Mouse (Mus musculus) monocyte, adult 5-6 weeks (primary cell): Measurements from ENCODE around the gene Hdac9. TPM values are rescaled to one million over a fixed set of nuclear protein-coding genes. Genes with fewer than 3 reads are reported as not detected.
A peak's percentile ranks its signal among the peaks of the same experiment; 100 is the strongest.

Experiments
- ATAC-seq: fragments of 153-309, 156-312 bp; replicated peaks from 2 replicates; pipeline ENCODE4 v1.8.0; 2017; ENCODE audit warnings: mild to moderate bottlenecking; ENCODE audit not compliant: low TSS enrichment, insufficient number of reproducible peaks, severe bottlenecking, poor library complexity, low FRiP score
- total RNA-seq: library from RNA; stranded (forward); fragments of 200-1000, 200-491, 200-594 nt; gene quantifications from 3 replicates; pipeline ENCODE4 v1.2.3, GENCODE M21; 2017

The Hdac9 gene
- total RNA-seq, 1 experiment from 2014 or later: 8.8 TPM

DNA sequence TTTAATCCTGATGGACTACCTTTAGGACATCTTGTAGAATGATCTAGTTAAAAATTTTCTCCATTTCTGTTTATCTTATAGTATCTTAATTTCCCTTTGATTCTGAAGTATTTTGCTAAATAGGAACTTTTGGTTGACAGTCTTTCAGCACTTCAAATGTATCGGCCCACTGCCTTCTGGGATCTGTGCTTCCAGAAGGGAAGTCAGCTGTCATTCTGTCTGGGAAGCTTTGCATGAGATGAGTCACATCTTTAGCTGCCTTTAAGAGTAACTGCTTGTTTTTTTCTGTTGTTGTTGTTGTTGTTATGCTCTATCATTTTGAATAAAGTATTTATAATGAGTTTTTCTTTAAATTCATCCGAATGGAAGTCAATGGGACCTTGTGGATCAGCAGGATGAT is 169.6 kb downstream of the Hdac9 start:
- no peak for ATAC-seq

DNA sequence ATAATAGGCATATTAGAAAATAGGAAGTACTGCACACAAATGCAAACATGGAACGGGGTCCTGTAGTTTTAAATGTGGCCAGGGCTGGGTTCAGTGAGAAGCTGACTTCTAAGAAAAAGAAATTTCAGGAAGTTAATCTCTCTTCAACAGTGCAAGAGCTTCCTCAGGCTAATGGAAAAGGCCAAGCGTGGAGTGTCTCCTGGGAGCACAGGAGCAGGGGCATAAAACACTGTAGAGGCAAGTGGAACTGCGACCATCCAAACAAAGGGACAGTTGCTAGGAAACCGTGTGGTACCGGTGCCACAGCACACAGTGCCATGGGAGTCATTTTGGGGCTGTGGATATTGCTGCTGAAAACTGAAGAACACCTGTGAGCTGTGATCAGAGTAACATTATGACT is 191.7 kb downstream of the Hdac9 start:
- ATAC-seq: peak; percentile 48; the same call in 1 of the 2 replicates

DNA sequence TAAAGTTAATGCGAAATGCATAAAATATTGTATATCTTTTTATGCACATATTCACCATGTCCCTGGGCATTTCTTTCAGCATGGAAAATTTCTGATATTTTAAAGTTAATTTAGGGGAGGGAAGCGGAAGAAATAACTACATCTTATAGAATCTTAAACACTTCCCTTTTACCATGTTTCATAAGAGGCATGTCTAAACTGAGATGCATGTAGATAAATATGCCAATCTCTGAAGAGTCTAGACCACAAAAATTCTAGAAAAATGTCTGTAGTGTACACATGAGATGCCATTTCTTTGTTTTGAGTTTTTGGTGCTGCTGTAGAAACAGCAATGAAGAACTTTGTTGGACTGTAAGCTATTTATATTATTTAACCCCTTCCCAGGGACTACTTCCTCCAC is 192.6 kb downstream of the Hdac9 start:
- ATAC-seq: no peak

DNA sequence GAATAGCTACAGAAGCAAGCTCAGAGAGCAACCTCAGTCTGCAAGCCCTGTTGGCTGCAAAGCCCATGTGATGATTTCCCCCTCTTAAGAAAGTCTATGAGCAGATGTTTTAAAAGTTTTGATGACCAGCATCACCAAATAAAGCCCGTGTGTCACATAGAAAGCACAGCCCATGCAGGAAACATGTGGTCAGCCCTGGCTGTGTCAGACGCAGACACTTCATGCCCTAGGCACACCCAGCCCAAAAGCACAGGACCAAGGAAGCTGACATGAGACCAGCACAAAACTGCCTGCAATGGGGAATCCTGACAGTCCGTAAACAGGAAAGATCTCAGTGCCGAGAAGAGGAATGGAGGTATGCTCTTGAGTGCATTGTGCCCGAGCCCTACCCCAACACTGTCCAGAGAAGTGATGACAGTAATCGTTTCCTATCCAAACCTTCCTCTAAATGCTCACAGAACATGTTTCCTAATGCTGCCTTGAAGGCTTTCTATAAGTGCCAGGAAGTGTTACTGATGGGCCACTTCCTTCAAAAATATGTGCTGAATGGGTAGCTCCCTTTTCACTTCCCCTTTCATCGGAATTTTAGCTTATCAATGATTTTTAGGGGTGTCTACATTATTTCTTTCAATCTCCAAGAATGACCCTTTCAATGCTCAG is 193.9 kb downstream of the Hdac9 start:
- ATAC-seq: peak; percentile 91

DNA sequence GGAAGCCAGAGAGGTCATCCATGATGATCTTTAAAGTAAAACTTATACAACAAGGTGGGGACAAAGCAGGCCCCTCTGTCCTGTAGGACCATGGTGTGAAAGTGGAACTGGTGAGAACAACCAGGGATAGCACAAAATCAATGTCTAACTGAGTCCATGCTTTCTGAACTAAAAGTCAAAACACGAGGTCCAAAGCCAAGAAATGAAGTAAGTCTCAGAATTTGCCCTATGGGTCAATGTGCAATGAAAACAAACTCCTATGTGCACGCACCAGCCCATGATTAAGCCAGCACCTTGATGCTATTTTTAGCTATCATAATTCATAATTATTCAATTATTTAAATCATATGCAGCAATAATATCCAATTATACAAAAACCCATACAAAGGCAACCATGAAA is 196.0 kb downstream of the Hdac9 start:
- no peak for ATAC-seq

DNA sequence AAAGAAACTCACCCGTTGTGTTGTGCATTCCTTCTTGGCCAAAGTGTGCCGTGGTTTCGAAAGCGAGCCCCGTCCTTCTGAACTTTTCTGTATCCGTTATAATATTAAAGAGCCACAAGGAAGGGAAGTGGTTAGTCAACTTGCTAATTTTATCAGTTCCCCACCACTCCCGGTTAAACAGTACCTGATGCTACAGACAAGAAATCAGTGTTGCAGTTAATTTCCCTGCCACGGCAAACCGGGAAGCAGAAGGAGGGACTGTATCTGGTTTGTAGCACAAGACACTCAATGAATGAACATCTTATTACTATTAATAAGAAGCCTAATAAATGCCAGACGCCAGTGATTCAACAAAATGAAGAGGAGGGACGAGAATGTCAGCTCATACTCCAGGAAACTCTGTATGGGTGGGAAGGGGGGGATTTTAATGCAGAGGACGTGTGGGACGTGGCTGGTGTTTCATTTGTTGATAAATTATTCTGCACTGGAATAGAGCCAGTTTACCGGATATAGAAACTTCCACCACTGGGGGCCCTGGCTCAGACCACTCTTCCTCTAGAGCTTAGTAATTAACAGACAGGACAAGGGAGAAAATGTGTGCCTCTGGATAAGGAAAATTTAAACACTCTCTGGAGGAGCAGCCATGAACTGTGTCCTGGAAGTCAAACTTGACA is 202.5 kb downstream of the Hdac9 start:
- peak; percentile 47; the same call in 1 of the 2 replicates for ATAC-seq

DNA sequence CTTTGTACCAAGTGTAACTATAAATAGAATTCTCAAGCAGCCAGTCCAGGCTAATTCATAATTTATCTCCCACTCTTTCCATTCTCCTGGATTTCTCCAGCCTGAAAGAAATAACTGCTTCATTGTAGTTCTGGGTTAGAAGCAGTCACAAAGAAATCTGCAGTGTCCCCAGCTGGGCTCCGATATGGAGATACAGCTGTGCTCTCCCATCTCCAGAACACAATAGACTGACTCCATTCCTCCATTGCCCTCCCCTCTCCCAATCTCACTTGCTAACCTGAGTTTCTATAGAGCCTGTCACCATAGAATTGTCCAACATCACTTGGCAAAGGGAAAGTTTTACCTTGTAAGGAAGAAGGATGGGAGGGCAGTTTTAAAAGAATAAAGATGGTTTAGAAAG is 218.9 kb downstream of the Hdac9 start:
- no peak for ATAC-seq

DNA sequence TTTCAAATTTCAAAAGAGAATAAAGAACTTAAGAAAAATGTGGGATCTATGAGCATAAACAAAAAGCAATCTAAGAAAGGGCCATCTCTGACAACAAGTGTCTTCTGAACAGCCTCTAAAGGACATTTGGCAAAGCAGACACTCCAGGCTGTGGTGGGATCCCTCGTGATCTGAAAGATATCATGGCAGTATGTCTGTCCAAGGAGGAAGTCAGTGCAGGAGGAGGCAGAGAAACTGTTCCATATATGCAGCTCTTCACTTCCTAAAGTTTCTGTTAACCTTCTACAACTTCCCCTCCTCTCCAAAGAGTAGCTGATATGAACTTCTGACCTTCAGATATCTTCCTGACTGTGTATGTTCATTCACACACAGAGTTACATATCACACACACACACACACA is 220.2 kb downstream of the Hdac9 start:
- no peak for ATAC-seq

DNA sequence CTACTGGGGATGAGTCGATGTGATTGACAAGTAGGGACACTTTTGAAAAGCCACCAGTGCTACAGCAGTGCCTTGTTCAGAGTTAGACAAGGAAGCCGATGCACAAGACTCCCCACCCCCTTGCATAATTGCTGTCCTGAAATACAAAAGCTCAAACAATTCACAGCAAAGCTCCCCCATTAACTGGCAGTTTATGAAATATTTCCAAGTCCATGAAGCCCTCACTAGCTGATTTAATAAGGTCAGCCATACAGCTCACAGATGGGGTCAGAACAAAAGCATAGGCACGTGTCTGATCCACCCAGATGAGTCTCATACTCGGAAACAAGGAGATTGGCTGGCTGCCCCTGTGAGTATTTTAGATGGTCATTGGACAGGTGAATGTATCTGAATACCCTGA is 228.0 kb downstream of the Hdac9 start:
- no peak for ATAC-seq

DNA sequence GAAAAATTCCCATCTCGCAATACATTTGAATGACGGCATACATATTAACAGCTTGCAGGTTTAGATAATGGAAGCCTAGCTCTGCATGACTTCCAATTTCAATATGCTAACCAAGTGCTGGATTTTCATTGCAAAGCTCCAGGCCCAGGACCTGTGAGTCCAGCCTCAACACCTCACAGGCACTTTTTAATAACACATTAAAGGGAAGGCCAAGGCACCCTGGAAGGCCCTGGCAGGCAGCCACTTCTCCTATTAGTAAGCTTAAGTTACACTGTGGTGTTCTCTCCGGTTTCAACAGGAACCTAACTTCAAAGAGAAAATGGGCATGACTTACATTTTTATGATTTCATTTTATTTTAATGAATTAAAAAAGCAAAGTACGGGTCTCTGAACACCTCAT is 233.5 kb downstream of the Hdac9 start:
- ATAC-seq: no peak

DNA sequence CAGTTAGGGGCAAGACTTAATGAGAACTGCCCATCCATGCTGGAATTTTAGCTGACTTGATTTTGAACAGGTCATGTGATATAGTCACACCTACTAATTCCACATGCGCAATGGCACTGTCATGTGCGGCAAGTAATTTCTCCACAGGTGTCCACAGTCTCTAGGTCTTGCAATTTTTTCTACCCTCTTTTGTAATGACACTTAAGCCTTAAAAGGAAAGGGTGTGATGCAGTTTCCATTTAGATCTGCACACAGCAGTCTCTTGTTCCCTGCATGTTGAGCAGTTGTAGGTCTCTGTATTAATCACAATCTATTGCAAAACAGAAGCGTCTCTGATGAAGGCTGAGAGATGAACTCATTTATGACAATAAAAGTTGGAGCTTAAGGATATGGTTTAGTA is 234.2 kb downstream of the Hdac9 start:
- ATAC-seq: no peak

DNA sequence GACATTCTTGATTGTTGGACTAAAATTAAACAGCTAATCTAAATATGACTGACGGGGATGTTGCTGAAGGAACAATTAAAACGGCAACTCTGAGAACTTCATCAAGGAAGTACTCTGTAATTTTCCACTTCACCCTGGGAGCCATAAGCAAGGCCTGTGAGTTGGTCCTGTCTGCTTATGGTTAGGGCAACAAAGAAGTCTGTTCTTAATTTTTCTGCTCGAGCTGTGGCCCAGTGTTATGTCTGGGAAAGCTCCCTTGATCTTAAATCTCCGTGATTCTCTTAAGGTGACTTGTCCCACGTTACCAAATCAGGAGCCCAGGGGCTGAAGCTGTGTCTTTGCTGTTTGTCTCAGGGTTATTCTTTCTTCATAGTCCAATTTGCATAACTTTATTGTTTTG is 236.3 kb downstream of the Hdac9 start:
- ATAC-seq: no peak

DNA sequence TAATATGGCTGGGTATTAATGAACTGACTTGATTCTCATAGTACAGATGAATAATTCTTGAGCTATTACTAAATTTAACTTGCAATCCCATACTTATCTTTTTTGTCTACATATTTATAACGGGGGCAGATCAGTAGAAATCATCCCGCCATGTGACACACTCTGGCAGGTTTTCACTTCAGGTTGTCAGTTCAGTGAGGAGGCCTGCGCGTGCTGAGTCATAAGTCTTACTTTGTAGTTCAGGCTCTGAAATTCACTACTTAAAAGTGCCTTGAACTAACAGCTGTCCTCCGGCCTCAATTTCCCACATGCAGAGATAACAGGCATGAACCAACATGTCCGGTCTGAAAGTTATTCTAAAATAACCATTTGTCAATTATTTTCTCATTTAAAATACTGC is 239.8 kb downstream of the Hdac9 start:
- ATAC-seq: no peak

DNA sequence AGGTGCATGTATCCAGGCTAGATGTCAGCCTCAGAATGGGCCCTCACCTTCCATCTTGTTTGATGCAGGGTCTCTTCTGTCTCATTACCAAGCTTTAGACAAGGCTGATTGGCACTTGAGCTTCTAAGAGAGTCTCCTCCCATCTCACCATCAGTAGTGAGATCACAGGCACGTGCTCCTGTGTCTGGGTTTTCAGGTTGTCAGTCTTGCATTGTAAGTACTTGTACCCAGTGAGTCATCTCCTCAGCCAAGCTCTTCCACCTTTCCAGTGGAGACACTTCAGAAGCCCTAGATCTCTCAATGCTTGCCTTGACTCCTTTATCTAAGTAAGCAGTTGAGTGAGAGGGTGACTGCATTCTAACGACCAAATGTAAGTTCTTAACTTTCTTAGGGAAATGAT is 242.7 kb downstream of the Hdac9 start:
- no peak for ATAC-seq

DNA sequence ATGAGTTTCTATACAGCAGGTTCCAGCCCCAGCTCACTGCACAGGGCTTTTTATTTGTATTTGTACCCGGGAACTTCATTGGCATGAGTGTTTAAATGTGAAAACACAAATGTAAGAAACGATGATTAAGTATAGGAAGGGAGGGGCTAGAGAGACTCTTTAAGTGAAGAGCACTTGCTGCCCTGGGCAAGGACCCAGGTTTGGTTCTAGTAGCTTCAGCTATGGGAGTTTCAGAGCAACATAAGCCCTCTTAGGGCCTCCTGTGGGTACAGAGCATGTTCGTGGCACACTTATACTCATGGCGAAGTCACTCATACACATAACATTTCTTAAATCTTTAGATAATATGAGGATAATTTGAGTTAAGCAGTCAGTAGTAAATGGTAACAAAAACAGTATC is 243.4 kb downstream of the Hdac9 start:
- no peak for ATAC-seq

DNA sequence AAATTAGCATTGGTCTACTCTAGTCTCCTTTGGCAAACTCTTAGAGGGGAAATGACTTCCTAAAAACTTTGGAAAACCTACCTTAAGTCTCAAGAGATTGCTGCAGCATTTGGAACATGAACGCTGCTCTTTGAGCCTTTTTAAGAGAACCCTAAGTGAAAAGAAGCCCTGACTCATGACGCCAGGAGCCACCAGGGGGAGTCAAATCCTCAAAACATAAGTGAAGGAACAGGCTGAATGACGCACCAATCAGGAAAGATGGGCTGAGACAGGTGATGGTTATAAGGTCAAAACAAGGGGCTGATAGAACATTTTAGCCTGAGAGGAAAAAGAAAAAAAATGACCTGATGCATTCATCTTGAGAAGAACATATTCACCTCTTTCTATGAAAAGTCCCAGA is 252.1 kb downstream of the Hdac9 start:
- ATAC-seq: 0 out of 2 replicates have a peak, but pooled peaks have one; percentile 53

DNA sequence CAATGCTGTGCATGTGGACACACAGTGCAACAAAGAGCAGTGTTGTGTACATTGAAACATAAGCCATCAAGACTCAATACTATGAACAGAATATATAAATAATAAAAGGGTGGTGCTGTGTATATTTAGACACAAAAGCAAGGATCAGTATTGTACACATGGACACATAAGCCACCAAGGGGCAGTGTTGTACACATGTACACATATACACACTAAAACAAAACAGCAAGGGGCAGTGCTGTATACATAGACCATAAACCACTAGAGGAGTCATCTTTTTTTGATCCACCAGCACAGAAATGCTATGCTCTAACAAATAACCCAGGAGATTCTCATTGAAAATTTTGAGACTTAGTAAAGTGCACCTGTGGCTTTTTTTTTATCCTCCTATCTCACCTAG is 255.5 kb downstream of the Hdac9 start:
- no peak for ATAC-seq

DNA sequence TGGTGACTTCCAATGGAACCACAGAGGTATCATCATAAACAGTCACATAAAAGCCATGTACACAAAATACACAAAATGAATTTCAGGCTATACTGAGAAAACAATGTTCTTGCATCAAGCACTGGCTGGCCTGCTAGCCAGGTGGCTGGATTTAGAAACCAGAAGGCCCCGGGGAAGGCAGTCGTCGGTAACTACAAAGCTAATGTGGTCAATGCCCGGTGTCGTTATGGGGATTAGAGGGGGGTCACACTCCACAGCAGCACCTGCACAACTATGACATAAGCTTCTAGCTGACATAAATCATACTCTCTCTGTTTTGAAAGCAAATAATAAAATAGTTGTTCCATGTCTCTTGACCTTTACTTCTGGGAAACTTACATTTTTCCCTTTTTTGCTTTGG is 256.9 kb downstream of the Hdac9 start:
- ATAC-seq: no peak

DNA sequence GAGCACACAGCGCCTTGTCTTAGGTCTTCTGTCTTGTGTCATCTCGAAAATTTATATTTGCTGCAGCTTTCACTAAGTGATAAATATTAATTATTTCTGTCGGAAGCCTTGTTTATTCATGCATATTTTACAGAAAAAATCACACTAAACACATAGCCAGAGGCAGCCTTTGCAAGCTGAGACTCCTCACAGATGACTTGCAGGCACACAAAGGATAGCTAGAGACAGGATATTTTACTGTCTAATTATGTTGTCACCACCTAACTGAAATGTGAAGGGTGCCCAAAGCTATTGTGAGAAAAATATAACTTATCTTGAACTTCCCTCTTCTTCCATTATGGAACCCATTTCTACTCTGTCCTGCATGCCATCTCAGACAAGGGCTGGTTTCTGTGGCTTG is 258.3 kb downstream of the Hdac9 start:
- ATAC-seq: no peak

DNA sequence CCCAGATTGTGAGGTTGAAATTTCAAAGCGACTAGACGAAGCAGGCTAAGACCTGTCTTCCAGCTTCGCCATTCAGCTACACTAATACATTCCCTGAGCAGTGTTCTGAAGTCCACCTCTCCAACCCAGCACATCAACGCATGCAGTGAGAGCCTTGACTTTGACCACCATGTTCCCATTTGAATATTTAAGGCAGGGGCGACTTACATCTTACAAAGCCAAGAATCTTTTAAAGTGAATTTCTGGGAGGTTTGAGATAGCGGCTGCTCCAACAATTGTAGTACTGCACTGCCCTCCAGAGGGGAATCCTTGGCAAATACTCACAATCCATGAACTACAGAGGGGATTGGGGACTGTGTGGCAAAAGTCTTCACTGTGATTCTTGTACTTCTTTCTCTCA is 258.8 kb downstream of the Hdac9 start:
- no peak for ATAC-seq

DNA sequence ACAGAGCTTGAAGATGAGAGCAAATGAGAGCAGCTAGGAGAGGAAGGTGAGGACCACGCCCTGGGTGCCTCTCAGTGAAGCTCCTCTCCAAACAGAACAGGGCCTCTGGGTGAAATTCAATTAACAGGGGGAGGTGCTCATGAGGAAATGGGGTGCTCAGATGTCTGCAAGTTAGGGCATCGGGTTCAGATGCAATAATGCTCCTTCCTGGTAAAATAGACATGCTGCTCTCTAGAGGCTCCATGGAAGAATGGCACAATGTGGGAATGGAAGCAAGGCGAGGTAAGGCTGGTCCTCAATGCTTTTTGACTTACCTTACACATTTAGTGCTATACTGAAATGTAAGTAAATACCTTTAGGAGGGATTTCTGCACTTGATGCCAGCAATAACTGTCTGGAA is 263.3 kb downstream of the Hdac9 start:
- ATAC-seq: no peak
